Mouse (Mus musculus): ENCODE data around the gene Gm7879. TPM values are rescaled to one million over a fixed set of nuclear protein-coding genes. Genes with fewer than 3 reads are reported as not detected.
"Not testable (repeated sequence)": the region's sequence is repeated elsewhere in the genome, so short reads cannot be mapped to it uniquely, and the experiment has no call there.

The Gm7879 gene
- 10 to 100 TPM; 18.9 to 19.6 TPM for total RNA-seq (2021)
- long read RNA-seq, experiment 1, transcript Gm7879-201 (1 exons, 774 nt), result major isoform, 5 of 5 reads
- long read RNA-seq, experiment 1, partial matches to known transcripts, result 0 of 5 reads
- long read RNA-seq, experiment 1, other reads (novel, unspliced or antisense), result 0 of 5 reads
- long read RNA-seq, experiment 2, transcript Gm7879-201 (1 exons, 774 nt), result major isoform, 6 of 6 reads
- long read RNA-seq, experiment 2, partial matches to known transcripts, result 0 of 6 reads
- long read RNA-seq, experiment 2, other reads (novel, unspliced or antisense), result 0 of 6 reads

DNA sequence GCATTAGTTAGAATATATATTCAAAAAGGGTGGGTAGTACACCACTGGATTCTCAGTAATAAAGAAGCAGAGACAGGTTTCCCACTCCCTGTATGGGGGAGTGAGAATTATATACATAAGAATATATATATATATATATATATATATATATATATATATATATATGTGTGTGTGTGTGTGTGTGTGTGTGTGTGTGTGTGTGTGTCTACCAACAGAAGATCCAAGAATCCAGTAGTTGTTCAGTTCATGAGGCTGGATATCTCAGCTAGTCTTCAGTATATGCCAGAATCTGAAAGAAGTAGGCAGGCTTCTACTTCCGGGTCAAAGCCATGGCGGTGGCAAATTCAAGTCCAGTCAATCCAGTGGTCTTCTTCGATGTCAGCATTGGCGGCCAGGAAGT lies at the start of gene Gm7879:
TSS of gene Gm7879 (plus strand) at position 301 of the 400 bp plus-strand sequence.
- not testable (repeated sequence) for DNase-seq (ENCODE audit: low spot score in 2 of 2)

DNA sequence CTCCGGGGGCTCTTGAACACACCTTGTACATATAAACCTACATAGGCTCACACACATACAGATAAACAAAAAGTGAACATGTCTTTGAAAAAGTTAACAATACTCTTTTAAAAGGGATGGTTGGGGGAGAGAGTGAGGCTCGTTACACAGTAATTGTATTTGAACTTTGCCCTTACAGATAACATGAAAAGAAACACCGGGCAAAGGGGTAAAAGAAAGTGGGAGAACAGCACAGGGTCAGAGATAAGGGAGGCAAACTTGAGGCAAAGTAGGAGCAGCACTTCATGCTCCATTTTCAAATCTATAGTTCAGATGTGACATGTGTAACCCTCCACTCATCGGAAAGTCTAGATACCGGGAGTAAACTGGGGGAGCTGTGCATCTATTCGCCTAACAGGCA lies 49.3 kb upstream of the Gm7879 start:
- DNase-seq (ENCODE audit: low spot score in 2 of 2), result no peak

DNA sequence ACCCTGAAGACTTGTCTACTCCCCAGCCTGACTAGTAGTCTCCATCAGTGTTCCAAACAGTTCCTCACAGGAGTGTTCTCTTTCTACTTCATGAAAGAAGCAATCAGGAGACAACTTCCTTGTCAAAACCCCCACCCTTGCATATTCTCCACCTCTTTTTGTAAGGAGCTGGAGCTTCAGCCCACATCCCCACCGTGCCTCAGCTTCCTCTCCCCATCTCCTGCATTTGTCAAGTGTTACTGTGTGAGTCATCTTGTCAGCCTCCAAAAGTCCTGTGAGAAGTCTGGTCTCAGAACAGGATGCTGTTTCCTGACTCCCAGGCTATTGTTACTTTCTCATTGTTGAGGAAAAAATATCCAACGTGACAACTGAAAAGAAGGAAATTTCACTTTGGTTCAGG lies 47.6 kb upstream of the Gm7879 start:
- DNase-seq (ENCODE audit: low spot score in 2 of 2), result no peak

DNA sequence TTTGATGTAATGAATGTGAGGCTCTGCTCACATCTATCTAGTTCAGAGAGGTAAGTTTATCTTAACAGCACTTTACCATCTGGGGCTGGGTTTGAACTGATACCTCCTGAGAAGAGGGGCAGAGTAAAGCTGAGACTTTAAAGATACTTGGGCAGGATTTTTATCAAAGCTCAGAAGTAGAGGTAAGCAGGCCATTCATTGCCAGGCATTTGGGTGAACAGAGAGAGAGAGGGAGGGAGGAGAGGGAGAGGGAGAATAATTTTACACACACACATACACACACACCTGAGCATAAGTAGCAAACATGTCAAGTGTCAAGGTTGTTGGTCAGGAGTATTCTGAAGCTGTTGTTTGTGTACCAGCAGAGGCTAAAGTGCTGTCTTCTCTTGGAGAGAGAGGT lies 44.7 kb upstream of the Gm7879 start, which contains the start of gene Cd38:
TSS of gene Cd38 (plus strand) at position 301 of the 400 bp plus-strand sequence.
- no peak for DNase-seq (ENCODE audit: low spot score in 2 of 2)

DNA sequence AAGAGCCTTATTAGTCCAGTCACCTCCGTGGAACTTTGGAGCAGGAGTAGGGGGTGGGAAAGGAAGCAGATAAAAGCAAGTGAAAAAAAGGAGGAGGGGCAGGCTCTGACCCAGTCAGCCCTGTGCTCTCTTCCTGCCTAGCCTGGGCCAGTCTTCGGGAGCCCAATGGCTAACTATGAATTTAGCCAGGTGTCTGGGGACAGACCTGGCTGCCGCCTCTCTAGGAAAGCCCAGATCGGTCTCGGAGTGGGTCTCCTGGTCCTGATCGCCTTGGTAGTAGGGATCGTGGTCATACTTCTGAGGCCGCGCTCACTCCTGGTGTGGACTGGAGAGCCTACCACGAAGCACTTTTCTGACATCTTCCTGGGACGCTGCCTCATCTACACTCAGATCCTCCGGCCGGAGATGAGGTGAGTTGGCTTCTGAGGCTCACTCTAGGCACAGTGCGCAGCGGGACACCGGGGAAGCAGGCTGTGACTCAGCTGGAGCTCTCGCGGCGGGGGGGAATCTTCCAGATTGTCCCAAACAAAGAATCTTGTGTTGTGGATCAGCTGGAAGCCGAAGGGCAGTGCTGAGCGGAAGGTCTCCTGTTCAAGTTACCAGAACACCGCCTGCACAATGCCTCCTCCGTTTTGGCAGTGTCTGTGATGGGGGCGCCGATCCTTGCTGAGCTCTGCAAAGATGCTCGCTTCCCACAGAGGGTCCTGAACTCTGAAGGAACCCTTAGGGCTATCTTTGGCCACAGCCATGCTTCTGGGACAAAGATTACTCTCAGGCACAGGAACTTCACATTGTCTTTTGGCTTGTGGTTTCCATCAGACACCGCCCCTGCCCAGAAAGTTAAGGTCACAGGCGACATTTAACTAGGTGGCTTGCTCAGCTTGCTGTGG lies 44.0 kb upstream of the Gm7879 start:
- DNase-seq (ENCODE audit: low spot score in 2 of 2), result peak in 1 of 2 experiments; percentile 8

DNA sequence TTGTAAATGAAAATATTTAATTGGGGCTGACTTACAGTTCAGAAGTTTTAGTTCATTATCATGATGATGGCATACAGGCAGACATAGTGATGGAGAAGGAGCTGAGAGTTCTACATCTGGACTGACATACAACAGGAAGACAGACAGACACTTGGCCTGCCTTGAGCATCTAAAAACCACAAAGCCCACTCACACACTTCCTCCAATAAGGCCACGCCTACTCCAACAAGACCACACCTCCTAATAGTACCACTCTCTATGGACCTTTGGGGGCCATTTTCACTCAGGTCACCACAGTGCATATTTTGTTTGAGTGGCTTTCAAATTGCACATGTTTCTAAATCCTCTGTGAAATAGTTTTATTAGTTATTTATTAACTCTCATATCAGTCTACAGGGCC lies 41.1 kb upstream of the Gm7879 start:
- DNase-seq (ENCODE audit: low spot score in 2 of 2), result no peak

DNA sequence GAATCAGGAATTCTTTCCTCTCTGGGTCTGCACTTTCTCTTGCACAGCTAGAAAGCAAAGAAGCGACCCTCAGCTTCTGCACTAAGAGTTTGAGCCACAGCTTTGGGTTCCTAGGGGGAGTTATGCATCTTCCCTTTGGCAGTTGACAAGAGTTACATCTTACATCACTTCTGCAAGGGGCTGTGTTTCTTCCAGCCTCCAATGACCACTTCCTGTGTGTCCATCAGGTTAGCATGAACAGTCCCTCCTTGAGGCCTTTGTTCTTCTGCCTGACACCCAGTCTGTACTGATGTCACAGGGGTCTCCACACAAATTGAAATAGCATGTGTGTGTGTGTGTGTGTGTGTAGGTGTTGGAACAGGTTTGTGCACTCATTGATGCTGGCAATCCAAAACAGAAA lies 40.3 kb upstream of the Gm7879 start:
- no peak for DNase-seq (ENCODE audit: low spot score in 2 of 2)

DNA sequence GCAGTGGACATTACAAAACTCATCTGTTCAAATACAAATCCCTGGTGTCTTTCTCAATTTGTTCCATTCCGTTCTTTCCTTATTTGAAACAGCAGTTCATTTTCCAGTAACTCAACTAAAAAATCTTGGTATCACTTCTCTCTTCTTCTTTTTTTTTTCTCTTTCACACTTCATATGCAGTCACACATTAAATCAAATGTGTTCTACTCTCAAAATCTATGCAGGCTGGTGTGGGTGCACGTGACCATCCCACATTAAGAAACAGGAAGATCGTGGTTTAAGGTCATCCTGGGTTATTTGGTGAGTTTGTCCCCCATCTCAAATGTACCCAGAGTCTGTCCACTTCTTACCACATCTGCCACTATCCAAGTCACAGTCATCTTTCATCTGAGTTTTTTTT lies 30.9 kb upstream of the Gm7879 start:
- DNase-seq (ENCODE audit: low spot score in 2 of 2), result no peak

DNA sequence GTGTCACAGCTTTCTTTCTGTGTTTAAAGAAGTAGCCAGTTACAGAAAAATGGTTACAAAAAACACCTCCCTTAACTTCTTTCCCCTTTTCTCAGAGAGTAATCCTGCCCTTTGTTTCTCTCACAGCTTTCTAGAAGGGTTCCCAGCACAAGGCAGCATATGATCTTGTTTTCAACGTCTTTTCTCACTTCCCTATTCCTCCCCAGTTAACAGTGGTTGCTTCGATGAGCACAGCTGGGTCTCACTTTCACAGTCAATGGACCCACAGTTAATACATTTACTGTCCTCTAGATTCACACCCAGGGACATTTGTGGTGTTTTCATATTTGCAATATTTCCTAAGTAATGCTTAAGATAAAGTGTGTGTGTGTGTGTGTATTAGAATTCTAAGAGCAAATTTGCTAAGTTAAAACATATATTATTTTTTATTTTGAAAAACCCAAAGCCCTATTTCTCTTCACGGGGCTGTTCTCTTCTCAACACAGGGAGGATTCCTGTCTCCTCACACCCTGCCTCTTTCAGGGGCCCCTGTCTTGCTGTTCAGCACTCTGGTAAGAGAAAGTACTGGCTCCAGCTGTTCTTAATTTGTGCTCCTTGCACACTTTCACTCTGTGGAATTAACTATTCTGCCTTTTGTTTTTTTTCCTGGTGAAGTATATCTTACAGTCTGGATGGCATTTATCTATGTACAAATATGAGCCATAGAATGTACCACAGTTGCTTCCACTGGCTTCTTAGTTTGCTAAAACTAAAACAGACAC lies 27.7 kb upstream of the Gm7879 start:
- DNase-seq (ENCODE audit: low spot score in 2 of 2), result no peak

DNA sequence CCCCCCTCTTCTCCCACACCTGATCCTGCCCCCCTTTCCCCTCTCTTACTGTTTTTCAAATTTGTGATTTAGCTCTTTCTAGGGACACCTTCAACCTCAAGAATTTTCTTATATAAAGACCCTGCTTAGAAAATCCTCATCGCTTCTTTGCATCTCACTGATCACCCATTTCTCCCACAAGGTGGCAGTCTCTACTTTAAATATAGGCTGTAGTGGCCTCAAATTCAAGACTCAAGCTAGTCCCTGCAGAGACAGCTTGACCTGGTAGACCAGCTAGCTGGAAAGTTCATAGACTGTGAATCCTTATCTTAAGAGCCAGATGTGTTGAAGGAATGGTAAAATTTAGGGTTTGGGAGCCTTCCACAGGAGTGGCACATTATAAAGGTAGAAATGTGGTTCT lies 20.6 kb upstream of the Gm7879 start:
- no peak for DNase-seq (ENCODE audit: low spot score in 2 of 2)

DNA sequence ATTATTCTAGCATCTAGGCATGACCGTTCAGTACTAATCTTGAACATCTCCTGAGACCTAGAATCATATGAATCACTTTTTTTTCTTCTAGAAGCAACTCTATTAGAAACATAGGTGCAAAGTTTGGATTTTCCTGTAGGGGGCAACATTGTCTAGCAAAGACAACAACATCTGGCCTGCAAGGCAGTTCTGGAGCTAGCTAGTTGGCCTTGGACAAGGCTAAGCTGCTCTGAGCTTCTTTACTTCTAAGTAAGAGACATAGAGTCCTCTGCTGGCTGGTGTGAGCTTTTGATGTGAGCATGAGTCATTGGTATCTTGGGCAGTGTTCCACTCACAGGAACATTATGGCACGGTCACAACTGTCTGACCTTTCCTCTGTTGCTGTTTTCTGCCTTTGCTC lies 18.8 kb upstream of the Gm7879 start:
- peak in 1 of 2 experiments; percentile 5 for DNase-seq (ENCODE audit: low spot score in 2 of 2)

DNA sequence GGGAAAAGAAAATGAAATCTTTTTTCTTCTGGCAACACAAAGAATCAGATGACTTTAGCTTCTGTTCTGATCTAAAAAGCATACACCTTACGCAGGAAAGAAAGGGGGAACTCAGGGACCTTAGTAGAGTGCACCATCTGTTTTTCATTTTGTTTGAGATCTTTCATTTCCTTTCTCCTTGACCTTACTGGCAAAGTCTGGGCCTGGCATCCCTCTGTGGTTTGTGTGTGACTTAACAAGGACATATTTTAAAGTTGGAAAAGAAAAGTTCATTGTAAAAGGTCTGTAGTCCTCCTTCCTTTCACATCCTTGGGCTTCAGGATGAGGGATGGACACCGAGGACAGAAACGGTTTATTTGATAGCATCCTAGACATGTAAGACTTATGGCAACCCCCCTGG lies 17.0 kb upstream of the Gm7879 start:
- no peak for DNase-seq (ENCODE audit: low spot score in 2 of 2)

DNA sequence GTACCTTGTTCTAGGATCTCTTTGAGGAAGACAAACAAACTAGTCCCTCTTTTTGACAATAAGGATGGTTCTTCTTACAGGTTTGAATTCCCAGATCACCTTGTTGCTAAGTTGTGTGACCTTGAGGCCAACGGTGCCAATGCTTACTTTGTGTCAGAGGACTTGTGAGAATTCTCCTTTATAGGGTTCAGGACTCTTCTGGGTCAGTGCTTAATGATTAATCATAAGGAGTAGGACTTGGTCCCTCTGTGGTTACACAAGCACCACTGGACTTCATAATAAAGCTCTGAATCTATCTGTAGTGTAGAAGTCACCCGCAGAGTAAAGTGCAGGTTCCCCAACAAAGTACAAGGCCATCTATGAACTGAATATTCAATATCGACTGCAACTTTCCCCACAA lies 8.3 kb upstream of the Gm7879 start:
- DNase-seq (ENCODE audit: low spot score in 2 of 2), result no peak

DNA sequence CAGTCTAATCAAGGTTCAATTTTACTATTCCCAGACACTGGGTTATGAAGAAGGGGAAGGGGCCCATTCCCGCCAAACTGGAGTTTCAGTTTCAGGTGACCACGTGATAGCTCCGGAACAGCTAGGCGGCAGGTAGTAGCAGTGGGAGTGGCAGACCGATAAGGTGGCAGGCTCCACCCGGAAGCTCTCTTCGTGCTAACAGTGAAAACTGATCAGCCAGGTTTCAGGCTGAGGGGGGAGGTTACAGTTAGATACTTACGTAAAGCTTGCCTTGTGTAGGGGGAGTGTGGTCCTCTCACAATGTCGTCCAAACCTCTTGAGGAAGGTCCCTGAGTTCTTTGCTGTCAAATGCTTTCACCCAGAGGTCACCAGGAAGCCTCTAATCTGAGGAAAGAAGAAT lies 3.7 kb upstream of the Gm7879 start:
- DNase-seq (ENCODE audit: low spot score in 2 of 2), result no peak

DNA sequence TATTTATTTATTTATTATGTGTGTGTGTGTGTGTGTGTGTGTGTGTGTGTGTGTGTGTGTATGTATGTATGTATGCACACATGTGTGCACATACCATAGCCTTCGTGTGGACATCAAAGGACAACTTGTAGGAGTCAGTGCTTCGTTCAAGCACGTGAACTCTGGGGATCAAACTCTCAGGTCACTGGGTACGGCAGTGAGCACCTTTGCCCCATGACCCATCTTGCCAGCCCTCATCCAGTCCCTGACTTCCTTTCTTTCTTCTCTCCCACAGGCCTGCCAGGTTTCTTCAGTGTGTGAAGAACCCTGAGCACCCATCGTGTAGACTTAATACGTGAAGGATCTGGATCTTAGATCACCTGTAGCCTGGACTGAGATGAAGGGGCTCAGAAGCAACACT lies 2.9 kb upstream of the Gm7879 start:
- DNase-seq (ENCODE audit: low spot score in 2 of 2), result no peak

DNA sequence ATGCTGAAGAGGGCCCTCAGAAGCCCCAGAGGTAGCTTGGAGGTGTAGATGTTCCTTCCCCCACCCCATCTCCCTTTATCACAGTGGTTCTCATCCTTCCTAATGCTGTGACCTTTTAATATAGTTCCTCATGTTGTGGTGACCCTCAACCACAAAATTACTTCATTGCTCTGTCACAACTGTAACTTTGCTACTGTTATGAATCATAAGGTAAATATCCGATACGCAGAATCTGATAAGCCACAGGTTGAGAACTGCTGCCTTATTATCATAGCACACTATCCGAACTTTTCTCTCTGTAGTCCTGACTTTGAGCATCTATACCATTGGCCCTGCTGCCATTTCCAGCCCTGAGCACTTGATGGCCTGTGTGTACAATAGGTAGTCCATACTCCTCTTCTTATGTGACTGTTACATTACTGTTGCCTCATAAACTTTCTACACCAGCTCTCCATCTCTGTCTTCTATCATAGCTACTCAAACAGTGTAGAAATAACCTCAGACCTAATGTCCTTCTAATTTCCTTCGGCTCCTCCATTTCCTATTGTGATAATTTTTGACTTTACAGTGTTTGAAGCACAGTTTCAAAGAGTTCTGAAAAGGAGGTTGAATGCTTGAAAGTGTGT lies 2.4 kb downstream of the Gm7879 start:
- no peak for DNase-seq (ENCODE audit: low spot score in 2 of 2)

DNA sequence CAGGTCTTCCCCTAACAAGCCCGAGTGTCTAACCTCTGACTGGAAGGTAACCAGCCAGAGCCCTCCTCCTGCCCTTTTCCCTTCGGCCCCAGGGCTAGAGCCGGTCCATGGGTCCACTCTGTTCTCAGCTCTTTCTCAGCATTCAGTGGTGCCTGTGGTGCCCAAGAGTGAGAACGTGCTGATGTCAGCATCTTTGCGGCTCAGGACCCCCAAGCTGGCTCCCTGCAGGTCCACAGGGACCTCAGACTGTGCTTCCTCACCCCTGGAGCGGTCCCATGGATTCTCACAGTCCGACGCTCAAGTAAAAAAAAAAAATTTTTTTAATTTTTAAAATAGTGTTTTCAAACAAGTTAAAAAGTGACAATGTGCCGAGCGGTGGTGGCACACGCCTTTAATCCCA lies 8.9 kb downstream of the Gm7879 start:
- DNase-seq (ENCODE audit: low spot score in 2 of 2), result no peak

DNA sequence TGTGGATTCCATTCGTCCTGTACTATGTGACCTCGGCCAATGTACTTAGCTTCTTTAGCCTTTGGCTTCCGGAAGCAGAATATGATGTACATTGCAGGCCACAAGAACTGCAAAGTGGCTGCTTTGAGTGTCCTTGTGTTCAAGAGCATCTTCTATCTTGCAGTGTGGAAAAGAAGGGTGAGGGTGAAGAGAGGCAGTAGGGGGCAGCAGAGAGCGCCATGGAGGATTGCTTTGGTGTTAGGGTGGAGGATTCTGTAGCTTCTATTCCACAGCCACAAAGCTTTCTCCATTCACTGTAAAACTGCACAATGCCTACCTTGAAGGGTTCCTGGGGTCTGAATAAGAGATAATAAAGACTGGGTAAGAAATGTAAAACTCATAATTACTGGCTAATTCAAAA lies 11.0 kb downstream of the Gm7879 start:
- peak in 1 of 2 experiments; percentile 7 for DNase-seq (ENCODE audit: low spot score in 2 of 2)

DNA sequence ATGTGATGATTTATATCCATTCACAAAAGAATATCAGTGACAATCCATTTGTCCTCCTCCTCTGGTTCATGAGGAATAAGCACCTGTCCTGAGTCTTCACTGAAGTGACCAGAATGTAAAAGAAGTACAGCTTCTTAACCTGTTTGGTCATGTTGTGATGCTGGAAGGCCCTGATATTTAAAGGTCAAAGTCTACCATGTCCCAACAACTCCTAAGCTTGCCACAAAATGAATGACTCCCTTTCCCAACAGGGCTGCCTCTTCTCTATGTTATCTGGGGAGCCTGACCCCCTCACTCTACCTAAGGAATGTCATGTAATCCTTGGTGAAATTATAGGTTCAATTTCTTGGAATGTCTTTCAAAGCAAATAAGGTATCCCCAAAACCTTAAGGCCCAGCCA lies 14.8 kb downstream of the Gm7879 start:
- no peak for DNase-seq (ENCODE audit: low spot score in 2 of 2)

DNA sequence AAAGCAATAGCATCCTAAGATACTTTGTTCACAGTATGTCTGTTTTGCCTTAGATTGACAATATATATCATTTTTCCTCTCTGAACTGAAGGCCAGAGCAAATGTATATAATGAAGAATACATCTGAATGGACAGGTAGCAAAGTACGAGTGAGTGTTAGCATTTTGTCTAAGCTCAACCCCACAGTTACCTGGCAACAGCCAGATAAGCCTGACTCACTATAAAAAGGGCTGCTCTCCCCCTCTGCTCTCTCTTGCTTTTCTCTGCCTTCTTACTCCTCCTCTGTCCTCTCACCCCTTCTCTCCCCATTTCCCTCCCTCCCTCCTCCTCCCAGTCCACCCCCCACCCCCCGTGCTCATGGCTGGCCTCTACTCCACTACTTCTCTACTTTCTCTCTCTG lies 20.3 kb downstream of the Gm7879 start:
- DNase-seq (ENCODE audit: low spot score in 2 of 2), result no peak

DNA sequence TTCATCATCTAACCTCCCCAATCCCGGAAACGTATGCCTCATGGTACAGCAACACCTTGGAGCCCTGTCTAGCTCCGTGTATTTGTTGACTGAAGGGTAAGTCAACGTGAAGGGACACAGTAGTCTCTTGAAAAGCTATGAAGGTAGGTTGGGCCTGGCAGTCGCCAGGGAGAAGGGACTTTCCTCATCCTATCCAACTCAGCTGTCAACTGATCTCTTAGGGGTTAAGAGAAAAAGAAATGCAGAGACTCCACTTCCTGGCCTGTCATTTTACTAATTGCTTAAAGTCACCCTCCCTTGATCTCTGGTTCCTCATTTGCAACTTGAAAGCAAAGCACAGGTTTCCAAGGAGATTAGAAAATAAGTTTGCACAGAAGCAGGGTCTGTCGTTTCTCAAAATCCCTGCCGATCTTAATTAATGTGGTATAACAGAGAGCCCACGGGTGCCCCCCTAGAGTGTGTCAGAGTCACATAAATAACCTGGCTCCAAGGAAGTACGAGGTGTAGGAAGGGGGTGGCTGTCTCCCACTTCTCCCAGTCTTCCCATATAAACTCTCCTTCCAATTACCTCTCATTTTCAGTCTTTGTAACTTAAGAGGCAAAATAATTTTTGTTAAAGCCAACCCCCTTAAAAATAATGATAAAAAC lies 34.5 kb downstream of the Gm7879 start:
- no peak for DNase-seq (ENCODE audit: low spot score in 2 of 2)

All from adrenal gland, postnatal 4 days (tissue).